Mouse (Mus musculus): ENCODE measurements at regions not wholly inside any gene's neighbourhood (a gene's known extent, or its start where the extent isn't known, plus 50 kb on each side); places are given as distances from the start of the nearest gene placed in this dataset.

- DNase-seq: no peak
Measured at GRCm38 (mm10) chr17:50442062-50442461, 67.1 kb upstream of the Plcl2 start.

- DNase-seq: peak in 1 of 2 experiments; percentile 14
Measured at GRCm38 (mm10) chr17:50442905-50443304, 66.3 kb upstream of the Plcl2 start.

GRCm38 (mm10) chr17:50443376-50444022 is 65.7 kb upstream of the Plcl2 start:
- DNase-seq: no peak

- no peak for DNase-seq
Measured at GRCm38 (mm10) chr17:50444023-50444389, 65.2 kb upstream of the Plcl2 start.

DNA sequence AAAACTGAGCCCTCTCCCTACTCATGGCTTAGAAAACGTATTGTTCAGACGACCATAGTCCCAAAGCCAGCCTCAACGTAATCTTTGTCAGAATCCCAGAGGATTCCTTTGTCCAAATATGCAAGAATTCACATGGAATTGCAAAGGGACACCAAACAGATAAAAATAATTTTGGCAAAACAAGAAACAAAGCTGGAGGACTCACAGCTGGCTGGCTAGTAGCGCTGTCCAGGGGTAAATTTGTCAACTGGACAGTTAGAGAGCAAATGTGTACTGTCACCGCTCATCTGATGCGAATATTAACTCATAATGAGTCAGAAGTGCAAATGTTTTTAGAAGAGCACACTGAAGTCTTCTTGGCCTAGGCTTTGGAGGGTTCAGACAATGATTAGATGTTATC is 60.5 kb upstream of the Plcl2 start:
- no peak for DNase-seq

- no peak for DNase-seq
Measured at GRCm38 (mm10) chr17:50451606-50452005, 57.6 kb upstream of the Plcl2 start.

GRCm38 (mm10) chr17:50453524-50453923 is 55.7 kb upstream of the Plcl2 start:
- DNase-seq: no peak

DNA sequence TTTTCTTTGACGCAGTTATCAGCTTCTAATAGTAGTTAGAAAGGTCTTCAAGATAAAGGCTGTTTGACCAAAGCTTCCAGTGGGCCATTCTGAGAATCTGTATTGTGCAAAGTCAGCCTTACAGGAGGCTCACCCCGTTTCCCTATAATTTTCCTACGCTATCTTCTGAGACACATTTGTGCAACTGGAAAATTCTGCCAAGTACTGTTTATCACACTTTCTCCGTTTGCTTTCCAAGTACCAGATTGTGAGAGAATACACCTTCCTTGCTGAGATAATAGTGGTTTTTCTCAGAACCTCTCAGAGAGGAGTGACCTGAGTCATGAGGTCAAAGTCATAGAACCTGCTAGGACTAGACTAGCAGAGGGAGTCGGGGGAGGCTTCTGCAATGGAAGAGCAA is 55.2 kb upstream of the Plcl2 start:
- DNase-seq: no peak

GRCm38 (mm10) chr17:50454917-50455316 is 54.3 kb upstream of the Plcl2 start:
- no peak for DNase-seq

DNA sequence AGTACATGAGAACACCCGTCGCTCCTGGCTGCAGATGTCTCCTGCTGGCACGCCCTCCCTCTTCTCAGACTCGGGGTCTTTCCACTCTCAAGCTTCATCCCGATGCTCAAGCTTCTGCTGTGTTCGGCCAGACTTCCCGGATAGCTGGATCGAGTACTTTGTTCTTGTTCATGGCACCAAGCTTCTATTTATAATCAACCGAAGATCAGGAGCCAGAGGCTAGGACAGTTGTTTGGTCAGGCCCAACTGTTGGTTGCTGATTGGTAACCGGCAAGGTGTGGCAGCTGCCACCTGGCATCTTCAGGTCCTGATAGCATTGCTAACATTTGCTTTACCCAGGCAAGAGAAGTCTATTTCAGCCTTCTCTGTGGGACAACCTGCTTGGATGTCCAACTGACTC is 53.5 kb upstream of the Plcl2 start:
- DNase-seq: no peak

GRCm38 (mm10) chr17:50457053-50457697 is 52.0 kb upstream of the Plcl2 start:
- no peak for DNase-seq

- DNase-seq: no peak
Measured at GRCm38 (mm10) chr17:50458232-50458631, 51.0 kb upstream of the Plcl2 start.

Measured in cerebellum, adult 18-20 months (tissue).